Comparison of ENCODE assay signal across 21 mouse cellular contexts in the genomic region with DNA sequence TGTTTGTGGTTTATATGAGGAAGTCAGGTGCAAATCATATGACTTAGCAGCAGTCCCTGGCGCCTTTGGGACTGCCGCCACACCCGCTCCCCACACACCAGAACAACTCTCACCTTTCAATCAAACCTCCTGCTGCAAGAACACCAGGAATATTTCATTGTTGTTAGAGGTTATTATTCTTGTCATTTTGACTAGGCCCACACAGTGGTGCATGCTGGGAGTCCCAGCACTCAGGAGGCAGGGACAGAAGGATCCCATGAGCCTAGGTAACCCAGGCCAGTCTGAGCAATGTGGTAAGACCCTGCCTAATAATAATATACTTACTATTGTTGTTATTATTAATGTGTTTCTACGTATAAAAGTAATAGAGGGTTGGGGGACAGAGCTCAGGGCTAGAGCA. TPM values are rescaled to one million over a fixed set of nuclear protein-coding genes. Genes with fewer than 3 reads are reported as not detected.
DNase-seq lines count a peak whose midpoint lies in the region; ATAC-seq and TF ChIP-seq lines count a peak whose summit lies in the region.
"Had no signal": no experiment of that assay in that cellular context is flagged by ENCODE, and none has a peak within 500 bp of the region (broad histone marks: within the 10 kb centered on the region; RNA-seq: fewer than 3 reads in every experiment).

No protein-coding gene starts in this region.

- no peak for TF ChIP-seq CTCF in stomach, postnatal 0 days (IDR thresholded peaks at IDR 0.05; ENCODE audit: low read depth)

- no peak overlapping the region for H3K9ac ChIP-seq in stomach, postnatal 0 days (ENCODE audit: low read length)

- no peak overlapping the region for H3K4me3 ChIP-seq in stomach, postnatal 0 days (ENCODE audit: low read depth, low read length)

- peaks cover 13% of the 10 kb centered on the region for H3K4me1 ChIP-seq in stomach, postnatal 0 days (replicated peaks; ENCODE audit: control insufficient read depth, insufficient read depth)

- H3K9me3 ChIP-seq in stomach, postnatal 0 days (ENCODE audit: control insufficient read depth, low read length) = no peaks in the 10 kb centered on the region
- H3K9me3 ChIP-seq: G1E had no signal

- ATAC-seq in stomach, postnatal 0 days (ENCODE audit: low FRiP score, low TSS enrichment) = peak; percentile 43; the same call in 1 of the 2 replicates
- ATAC-seq: activated CD4-positive, CD25-positive, alpha-beta regulatory T cell, adult 4 months; CD4-positive, CD25-positive, alpha-beta regulatory T cell, adult 4 months; Patski had no signal

- H3K27ac ChIP-seq in stomach, postnatal 0 days (replicated peaks) = no peak overlapping the region

- DNase-seq in A20 (ENCODE audit: low read depth, low spot score) = peak; percentile 33
- peak; percentile 59 for DNase-seq in stomach, postnatal 0 days (ENCODE audit: low spot score)
- no peak for DNase-seq in kidney, postnatal 4 days
- no peak for DNase-seq in heart, adult 9 months (ENCODE audit: low spot score in 2 of 2)
- DNase-seq: adrenal gland, adult 2 months; adrenal gland, adult 8-10 months; adrenal gland, postnatal 10 days; adrenal gland, postnatal 14 days; adrenal gland, postnatal 25 days; adrenal gland, postnatal 36 days; B cell, adult 2 months; cerebellum, adult 11 months; cerebellum, adult 11-12 months; cerebellum, adult 18-20 months; cerebellum, adult 2 months had no signal

- WGBS in stomach, postnatal 0 days = 50% methylated on average over 4 of the region's 4 CpGs

- H3K36me3 ChIP-seq in stomach, postnatal 0 days (ENCODE audit: control insufficient read depth, insufficient read depth, low read length) = no peaks in the 10 kb centered on the region
- H3K36me3 ChIP-seq: G1E had no signal

- TF ChIP-seq EP300 in stomach, postnatal 0 days (optimal IDR thresholded peaks at IDR 0.05) = no peak

- H3K4me2 ChIP-seq in stomach, postnatal 0 days (replicated peaks; ENCODE audit: low read depth) = no peak overlapping the region

- no peaks in the 10 kb centered on the region for H3K27me3 ChIP-seq in stomach, postnatal 0 days (ENCODE audit: control insufficient read depth, insufficient read depth, low read length)
- H3K27me3 ChIP-seq: CH12.LX had no signal

RNA-seq across cellular contexts. Expression of a gene that starts 24.6 kb away (rescaled TPM):
- polyA plus RNA-seq in stomach, postnatal 0 days (2015; fragmentation: Nextera tagmentation; extraction: Ambion mirVana) = 11.1 and 13.8 TPM in 2 replicates
- polyA plus RNA-seq: activated CD4-positive, CD25-positive, alpha-beta regulatory T cell, adult 4 months; C2C12; G1E; Patski had no signal

RNA-seq across cellular contexts. Expression of a gene that starts 35.2 kb away (rescaled TPM):
- 30.6 and 35.6 TPM in 2 replicates for polyA plus RNA-seq in stomach, postnatal 0 days (2015; fragmentation: Nextera tagmentation; extraction: Ambion mirVana)

RNA-seq across cellular contexts. Expression of a gene that starts 54.0 kb away (rescaled TPM):
- 58.1 and 79.9 TPM in 2 replicates for polyA plus RNA-seq in stomach, postnatal 0 days (2015; fragmentation: Nextera tagmentation; extraction: Ambion mirVana)

Comparison
In these comparisons a context has a peak if more than half of its experiments do, and no peak if none do; other contexts are left out.
1. DNase-seq: peak in A20 (single experiment) and stomach, postnatal 0 days (single experiment); none in kidney, postnatal 4 days (0 of 2) and heart, adult 9 months (0 of 2).